Mouse (Mus musculus) kidney, adult 18-20 months (tissue): Measurements from ENCODE around the gene Lrrc55.
A peak's percentile ranks its signal among the peaks of the same experiment; 100 is the strongest.

Experiments
- DNase-seq: peaks from one replicate; pipeline ENCODE4 v3.0.0; 2021

Gene Lrrc55

DNA sequence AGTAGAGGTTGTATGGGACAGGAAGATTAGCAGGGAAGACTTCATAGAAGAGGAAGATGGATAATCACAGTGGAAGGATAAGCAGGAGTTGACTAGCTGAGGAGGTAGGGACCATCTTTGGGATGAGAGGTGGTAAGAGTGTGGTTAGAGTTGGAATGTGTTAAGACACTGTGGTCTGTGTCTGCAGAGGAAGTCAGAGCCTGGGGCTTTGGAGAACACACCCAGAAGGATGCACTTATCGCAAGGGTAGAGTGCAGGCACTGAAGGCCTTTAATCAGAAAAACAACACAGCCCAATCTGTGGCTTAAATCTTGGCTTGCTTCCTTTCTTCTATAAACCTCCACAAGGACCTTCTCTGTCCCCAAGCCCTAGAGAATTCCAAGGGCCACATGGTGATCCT lies 28.7 kb downstream of the Lrrc55 start:
- DNase-seq = no peak

GRCm38 (mm10) chr2:85167624-85168023 lies 29.4 kb downstream of the Lrrc55 start:
- DNase-seq = no peak

DNA sequence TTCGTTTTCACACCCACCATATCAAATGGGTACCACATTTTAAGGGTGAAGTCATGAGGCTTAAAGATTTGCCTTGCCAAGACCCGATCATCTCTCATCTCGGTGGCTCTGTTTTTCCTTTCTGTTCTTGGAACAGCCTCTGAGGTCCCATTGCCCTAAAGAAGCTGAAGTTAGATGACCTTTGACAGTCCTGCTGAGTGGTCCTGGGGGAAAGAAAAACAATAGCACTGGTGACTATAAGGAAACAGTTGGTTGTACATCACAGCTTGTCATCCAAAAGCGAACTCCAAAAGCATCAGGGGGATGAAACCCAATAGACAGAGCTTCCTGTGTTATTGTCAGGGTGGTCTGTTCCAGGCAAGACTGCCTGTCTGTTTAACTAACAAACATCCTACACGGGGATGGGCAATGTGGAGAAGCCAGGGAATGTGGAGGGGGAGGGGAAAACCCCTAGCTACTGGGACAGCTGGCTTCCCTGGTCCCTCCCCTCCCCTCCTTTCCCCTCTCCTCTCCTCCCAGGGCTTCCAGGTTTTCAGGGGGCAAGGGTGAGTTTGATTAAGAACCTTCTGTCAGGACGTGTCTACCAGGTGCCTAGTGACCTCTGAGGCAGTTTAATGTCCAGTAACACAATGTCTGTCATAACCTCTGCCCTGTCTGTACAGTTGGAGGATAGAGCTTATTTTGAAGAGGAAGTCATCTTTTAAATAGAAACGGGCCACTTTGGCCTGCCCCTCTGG lies 33.5 kb downstream of the Lrrc55 start:
- peak; percentile 14 for DNase-seq

DNA sequence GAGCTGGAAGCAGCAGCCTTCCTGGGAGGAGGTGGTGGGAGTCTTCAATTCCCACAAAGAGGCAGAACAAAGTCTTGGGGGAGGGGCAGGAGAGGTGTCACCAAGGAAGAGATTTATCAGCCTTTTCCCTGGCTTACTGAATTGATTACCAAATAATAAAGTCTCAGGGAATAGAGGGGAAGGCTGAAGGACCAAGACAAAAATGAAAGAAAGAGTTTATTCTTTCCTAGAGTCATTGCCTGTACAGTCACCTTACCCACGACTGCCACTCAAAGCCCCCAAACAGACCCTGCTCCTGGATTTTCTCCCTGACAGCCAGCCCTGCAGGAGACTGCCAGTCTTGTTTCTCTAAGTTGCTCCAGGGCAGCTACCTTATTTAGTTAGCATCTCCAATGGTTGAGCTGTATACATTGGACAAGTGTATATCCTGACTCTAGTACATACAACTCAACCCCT lies 35.3 kb downstream of the Lrrc55 start:
- no peak for DNase-seq

DNA sequence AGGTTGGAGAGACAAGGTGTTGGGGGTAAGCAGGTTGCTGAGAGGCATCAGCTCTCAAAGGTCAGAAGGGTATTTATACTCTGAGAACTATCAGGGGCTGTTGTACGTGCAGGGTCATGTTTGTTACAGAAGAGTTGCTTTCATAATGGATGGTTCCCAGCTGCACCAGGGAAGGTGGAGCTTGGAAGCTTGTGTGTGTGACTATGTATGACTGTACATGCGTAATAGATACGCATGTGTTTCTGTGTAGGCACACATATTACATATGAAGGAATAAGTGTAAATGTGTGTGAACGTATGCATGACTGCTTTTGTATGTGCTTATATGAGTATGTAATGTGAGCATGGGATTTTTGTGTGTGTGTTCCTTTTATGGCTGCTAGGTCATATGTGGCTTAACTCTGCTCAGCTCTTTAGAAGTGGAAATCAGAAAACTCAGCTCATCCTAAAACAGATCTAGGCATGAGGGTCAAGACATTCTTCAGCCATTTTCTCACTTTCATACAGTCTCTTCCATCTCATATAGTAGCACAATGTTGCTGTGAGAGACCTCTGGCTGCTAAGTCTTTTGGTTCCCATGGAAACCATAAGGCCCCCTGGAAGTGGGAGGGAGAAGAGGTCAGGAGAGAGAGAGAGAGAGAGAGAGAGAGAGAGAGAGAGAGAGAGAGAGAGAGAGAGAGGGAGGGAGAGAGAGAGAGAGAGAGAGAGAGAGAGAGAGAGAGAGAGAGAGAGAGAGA lies 35.9 kb downstream of the Lrrc55 start:
- DNase-seq = no peak

DNA sequence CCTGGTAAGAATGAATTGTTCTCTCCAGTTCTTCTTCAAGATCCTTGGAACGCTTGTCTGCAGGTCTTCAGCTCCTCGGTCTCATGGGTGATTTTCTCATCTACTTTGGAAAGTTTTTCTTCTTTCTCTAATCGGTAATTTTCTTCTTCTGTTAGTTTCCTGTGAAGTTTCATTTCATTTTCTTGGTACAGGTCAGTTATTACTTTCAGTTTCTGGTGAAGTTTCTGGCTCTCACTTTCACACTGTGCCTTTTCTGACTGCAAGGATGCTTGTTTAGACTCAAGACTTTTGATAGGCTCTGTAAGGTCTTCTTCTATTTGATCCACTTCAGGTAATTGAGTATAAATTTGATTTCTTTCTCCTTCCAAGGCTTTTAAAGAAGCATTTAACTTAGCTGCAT lies 39.6 kb downstream of the Lrrc55 start:
- no peak for DNase-seq

GRCm38 (mm10) chr2:85156136-85156535 lies 40.9 kb downstream of the Lrrc55 start:
- DNase-seq = no peak

DNA sequence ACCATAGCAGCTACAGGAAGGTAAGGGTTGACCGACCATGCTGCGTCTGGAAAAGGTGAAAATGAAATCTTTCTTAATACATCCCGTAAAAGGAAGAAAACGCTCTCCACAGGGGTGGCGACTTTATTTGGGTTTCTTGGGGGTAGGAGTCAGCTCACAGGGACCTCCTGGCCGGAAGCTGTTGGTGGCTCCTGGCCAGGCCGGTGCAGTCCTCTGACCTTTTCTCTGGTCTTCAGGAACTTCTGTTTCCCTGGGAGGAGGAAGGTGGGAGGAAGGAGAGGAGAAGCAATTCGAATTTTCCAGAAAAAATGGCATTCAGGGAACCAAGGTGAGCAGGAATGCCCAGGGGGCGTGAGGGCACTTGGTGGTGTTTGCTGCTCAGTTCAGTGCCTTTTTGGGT lies 41.7 kb downstream of the Lrrc55 start:
- no peak for DNase-seq

DNA sequence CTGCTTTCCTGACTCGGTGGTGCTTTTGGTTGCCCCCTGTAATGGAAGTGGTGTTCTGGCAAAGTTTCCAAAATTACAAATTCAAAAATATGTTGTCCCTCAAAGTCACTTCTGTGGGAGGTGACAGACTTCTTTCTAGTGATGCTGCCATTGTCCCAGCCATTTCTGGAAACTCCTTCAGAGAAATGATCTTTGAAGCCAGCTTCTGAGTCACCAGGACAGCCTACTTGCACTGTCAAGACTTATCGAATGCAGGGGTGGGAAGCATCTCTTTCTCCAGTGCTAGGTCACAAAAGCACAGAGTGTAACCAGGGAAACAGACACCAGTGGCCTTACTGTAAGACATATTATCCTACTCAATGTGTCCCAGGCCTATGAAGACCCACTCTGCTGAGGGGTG lies 45.8 kb downstream of the Lrrc55 start:
- DNase-seq = no peak

DNA sequence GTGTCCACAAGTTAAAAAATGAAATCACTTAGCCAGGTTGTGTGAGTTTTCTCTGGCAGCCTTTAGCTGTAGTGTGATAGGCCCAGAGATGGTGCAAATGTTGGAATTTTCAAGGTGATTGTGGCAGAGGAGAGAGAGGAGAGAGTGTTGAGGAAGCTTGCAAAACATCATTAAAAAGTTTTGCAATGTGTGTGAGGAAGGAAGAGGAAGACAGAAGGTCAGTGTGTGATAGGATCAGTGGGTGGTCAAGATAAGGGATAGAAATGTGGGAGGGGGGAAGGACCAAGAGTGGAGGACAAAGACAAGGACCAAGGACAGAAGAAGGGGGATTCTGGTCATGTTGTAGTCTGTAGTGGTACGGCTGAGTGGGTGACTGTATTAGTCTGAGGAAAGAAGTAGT lies 46.6 kb downstream of the Lrrc55 start:
- DNase-seq = no peak

DNA sequence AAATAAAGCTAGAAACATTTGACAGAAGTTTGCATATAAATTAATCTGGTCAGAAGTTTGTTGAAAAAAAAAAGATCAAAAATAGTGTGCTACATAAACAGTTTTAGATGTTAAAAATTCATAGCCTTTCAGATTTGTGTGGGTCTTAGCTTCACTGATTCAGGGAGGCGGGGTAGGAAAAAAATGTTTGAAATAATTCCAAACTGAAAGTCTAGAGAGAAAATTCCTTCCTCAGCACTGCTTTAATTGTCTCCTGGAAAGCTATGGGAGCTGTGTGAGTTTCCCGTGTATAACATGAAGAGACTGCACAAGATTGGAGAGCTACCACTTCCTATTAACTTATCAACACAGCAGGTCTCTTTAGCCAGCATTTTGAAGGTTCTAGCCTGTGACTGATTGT lies 49.5 kb downstream of the Lrrc55 start:
- no peak for DNase-seq

DNA sequence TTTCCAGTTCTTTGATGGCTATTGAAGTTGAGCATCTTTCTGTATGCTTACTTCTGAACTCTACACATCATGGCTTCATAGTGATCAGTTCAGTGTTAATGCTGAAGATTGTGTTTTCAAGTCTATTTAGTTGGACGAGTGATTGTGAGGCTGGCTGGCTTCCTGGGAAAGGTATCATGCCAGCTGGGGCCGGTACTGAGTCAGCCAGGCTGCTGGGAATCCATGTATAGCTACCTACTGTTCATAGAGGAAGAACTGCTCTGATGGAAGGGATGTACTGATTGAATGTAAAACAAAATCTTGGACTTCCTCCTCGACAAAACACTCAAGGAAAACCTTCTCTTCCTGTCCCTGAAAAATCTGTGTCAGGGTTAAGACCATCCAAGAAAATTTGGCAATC lies 51.7 kb downstream of the Lrrc55 start:
- no peak for DNase-seq

GRCm38 (mm10) chr2:85144908-85145307 lies 52.1 kb downstream of the Lrrc55 start:
- DNase-seq = no peak

DNA sequence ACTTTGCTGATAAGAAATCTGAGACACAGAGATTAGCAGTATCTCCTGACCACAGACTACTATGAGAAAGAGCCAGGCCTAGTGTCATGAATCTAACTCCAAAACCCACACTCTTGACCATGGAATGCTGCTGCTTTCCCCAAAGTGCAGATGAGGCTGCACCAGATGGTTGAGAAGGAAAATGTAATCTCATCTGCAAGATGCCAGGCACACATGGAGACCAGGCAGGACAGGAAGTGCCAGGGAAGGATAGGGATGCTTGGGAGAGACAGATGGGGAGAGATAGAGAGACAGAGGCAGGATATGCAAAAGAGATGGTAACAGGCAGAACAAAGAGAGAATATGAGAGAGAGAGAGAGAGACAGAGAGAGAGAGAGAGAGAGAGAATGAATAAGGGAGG lies 56.2 kb downstream of the Lrrc55 start:
- DNase-seq = no peak

DNA sequence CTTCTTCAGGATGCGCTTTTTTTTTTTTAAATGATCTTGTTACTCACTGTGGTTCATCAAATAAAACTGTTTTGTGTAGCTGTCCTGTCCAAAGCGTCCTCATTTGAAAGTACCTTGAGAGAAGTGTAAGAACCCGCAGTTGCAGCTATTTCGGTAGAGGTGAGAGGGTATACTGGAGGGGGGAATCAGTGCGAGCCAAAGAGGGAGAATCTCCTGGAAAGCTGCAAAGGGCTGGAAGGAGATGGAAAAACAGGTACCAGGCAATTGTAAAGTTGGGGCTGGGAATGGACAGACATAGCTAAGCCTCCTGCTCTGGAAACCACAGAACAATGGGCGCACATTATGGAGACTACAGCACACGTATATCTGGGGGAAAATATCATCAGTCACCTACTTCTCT lies 57.2 kb downstream of the Lrrc55 start:
- no peak for DNase-seq

GRCm38 (mm10) chr2:85139393-85139792 lies 57.6 kb downstream of the Lrrc55 start:
- no peak for DNase-seq

- no peak for DNase-seq
Measured at GRCm38 (mm10) chr2:85138143-85138542, 58.9 kb downstream of the Lrrc55 start.

DNA sequence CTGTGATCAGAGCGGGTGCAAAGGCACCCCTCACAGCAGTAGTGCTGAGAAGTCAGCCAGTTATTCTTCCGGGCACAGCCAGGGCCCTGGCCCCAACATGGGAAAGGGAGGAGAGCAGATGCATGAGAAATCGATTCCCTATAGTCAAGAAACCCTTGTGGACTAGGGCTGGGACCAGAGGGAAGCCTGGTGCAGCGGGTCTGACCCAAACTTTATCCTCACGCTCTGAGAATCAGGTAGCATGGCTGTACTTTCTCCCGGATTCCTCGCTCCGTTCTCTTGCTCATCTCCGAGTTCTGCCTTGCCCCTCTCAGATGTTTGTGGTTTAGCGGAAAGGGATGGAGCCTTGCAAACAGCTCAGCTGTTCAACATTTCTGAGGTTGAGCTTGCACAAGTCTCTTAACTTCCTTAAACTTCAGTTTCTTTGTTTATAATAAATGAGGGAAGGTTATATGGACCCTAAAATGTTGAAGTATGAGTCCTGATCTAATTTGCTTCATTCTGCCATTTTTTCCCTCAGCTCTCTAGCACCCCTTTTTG lies 59.3 kb downstream of the Lrrc55 start:
- DNase-seq = no peak

DNA sequence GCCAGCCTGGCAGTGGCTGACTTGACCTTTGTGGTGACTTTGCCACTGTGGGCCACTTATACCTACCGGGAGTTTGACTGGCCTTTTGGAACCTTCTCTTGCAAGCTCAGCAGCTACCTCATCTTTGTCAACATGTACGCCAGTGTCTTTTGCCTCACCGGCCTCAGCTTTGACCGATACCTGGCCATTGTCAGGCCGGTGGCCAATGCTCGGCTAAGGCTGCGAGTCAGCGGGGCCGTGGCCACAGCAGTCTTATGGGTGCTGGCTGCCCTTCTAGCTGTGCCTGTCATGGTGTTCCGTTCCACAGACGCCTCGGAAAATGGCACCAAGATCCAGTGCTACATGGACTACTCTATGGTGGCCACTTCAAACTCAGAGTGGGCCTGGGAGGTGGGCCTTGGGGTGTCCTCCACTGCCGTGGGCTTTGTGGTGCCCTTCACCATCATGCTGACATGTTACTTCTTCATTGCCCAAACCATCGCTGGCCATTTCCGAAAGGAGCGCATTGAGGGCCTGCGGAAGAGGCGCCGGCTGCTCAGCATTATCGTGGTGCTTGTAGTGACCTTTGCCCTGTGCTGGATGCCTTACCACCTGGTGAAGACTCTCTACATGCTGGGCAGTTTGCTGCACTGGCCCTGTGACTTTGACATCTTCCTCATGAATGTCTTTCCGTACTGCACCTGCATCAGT lies 60.0 kb downstream of the Lrrc55 start:
- no peak for DNase-seq

DNA sequence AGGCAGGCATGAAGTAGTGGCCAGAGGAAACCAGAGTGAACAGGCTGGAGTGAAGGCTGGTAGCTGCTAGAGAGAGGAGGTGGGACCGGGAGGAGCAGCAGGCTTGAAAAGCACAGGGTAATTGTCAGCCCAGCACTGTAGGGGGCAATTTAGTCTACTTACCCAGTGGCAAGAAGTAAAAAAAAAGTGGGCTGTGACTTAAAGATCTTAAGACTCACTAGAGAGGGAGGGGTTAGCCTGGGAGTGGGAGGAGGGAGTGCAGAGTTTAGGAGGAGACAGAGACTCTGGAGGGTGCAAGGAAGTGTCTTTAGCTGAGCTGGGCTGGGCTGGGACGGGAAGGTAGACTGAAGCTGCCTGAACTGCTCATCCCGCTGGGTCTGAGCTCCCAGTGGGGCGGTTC lies 60.9 kb downstream of the Lrrc55 start, which contains the start of gene Aplnr:
Aplnr (plus strand) TSS at position 137 of the 400 bp plus-strand sequence.
- DNase-seq = no peak

GRCm38 (mm10) chr2:85135099-85135498 lies 61.9 kb downstream of the Lrrc55 start:
- no peak for DNase-seq

DNA sequence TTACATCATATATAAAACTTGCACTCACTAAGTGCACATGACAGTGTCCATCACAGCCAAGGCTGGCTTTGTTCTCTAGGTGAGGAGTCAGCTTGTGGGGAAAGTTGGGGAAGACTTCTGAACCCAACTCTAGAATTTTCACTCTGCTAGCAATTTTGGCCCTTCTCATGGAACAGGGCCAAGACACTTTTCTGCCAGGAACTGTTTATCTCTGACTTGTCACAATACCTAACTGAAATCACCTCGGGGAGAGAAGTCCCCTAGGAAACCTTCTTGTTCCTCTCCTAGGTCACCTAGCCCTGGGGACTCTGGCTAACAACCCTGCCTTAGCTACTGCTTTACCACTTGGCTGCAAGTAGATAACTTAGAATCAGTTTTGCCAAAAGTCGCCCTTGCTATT lies 64.8 kb downstream of the Lrrc55 start:
- no peak for DNase-seq

DNA sequence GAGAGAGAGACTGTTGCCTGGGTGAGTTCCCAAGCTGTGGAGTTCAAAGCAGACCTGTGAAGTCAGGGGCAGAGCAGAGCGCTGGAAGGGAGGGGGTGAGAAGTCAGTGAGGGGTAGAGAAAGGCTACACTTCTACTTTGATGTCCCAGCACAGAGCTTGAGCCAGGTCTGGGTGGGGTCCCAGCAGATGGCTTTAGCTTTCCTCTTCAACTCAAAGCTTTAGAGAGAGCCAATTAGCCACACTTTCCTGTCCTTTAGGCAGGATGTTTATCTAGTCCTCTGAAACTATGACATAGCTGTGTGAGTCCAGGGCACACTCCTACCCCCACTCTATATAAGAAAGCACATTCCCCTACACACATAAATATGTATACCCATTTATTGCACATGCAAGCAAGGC lies 65.3 kb downstream of the Lrrc55 start:
- DNase-seq = no peak

- no peak for DNase-seq
Measured at GRCm38 (mm10) chr2:85131226-85131625, 65.8 kb downstream of the Lrrc55 start.
